In genomic region chr16:81879682-81880081, GRCm38 (mm10) we compare ENCODE assay signal across 27 mouse cellular contexts.
A peak's percentile ranks its signal among the peaks of the same experiment; 100 is the strongest.
DNase-seq lines count a peak whose midpoint lies in the region; ATAC-seq and TF ChIP-seq lines count a peak whose summit lies in the region.
"Had no signal": no experiment of that assay in that cellular context is flagged by ENCODE, and none has a peak within 500 bp of the region (broad histone marks: within the 10 kb centered on the region; RNA-seq: fewer than 3 reads in every experiment).

No protein-coding gene starts in this region.

- no peaks in the 10 kb centered on the region for H3K36me3 ChIP-seq in forebrain, embryonic 14.5 days (ENCODE audit: control insufficient read depth, insufficient read depth, low read length)
- H3K36me3 ChIP-seq in forebrain, embryonic 12.5 days (replicated peaks): no peaks in the 10 kb centered on the region
- H3K36me3 ChIP-seq in midbrain, embryonic 14.5 days (ENCODE audit: control insufficient read depth, insufficient read depth, low read length): no peaks in the 10 kb centered on the region
- H3K36me3 ChIP-seq in midbrain, postnatal 0 days (ENCODE audit: insufficient read depth, low read length): no peaks in the 10 kb centered on the region
- H3K36me3 ChIP-seq in forebrain, embryonic 16.5 days (ENCODE audit: control insufficient read depth, insufficient read depth): no peaks in the 10 kb centered on the region
- H3K36me3 ChIP-seq: embryonic facial prominence, embryonic 10.5 days; embryonic facial prominence, embryonic 13.5 days had no signal

- no peaks in the 10 kb centered on the region for H3K9me3 ChIP-seq in forebrain, embryonic 14.5 days (replicated peaks; ENCODE audit: control insufficient read depth, low read length)
- no peaks in the 10 kb centered on the region for H3K9me3 ChIP-seq in forebrain, embryonic 12.5 days
- H3K9me3 ChIP-seq in midbrain, embryonic 14.5 days (ENCODE audit: control insufficient read depth, low read length): no peaks in the 10 kb centered on the region
- no peaks in the 10 kb centered on the region for H3K9me3 ChIP-seq in midbrain, postnatal 0 days (ENCODE audit: low read length)
- H3K9me3 ChIP-seq in forebrain, embryonic 16.5 days (ENCODE audit: control insufficient read depth, low read length): no peaks in the 10 kb centered on the region
- H3K9me3 ChIP-seq: embryonic facial prominence, embryonic 10.5 days; embryonic facial prominence, embryonic 13.5 days had no signal

- no peak overlapping the region for H3K4me2 ChIP-seq in forebrain, embryonic 14.5 days (ENCODE audit: low read length)
- H3K4me2 ChIP-seq in forebrain, embryonic 12.5 days: no peak overlapping the region
- no peak overlapping the region for H3K4me2 ChIP-seq in midbrain, embryonic 14.5 days (ENCODE audit: low read length)
- H3K4me2 ChIP-seq in midbrain, postnatal 0 days (ENCODE audit: low read depth, low read length, poor library complexity, severe bottlenecking): no peak overlapping the region
- no peak overlapping the region for H3K4me2 ChIP-seq in forebrain, embryonic 16.5 days (ENCODE audit: low read length)
- H3K4me2 ChIP-seq: embryonic facial prominence, embryonic 13.5 days; heart, embryonic 11.5 days; hindbrain, embryonic 14.5 days had no signal

- H3K9ac ChIP-seq in forebrain, embryonic 14.5 days (ENCODE audit: low read length): no peak overlapping the region
- H3K9ac ChIP-seq in forebrain, embryonic 12.5 days: no peak overlapping the region
- no peak overlapping the region for H3K9ac ChIP-seq in midbrain, embryonic 14.5 days (replicated peaks; ENCODE audit: low read length)
- H3K9ac ChIP-seq in midbrain, postnatal 0 days (replicated peaks; ENCODE audit: low read length, poor library complexity, severe bottlenecking): no peak overlapping the region
- H3K9ac ChIP-seq in forebrain, embryonic 16.5 days (replicated peaks; ENCODE audit: low read depth, low read length): no peak overlapping the region
- H3K9ac ChIP-seq: embryonic facial prominence, embryonic 13.5 days; hindbrain, embryonic 14.5 days had no signal

- H3K27ac ChIP-seq in forebrain, embryonic 14.5 days (ENCODE audit: low read depth, low read length): no peak overlapping the region
- no peak overlapping the region for H3K27ac ChIP-seq in forebrain, embryonic 12.5 days
- H3K27ac ChIP-seq in midbrain, embryonic 14.5 days (replicated peaks; ENCODE audit: low read depth, low read length): no peak overlapping the region
- H3K27ac ChIP-seq in midbrain, postnatal 0 days (ENCODE audit: low read depth, low read length): no peak overlapping the region
- H3K27ac ChIP-seq in forebrain, embryonic 16.5 days (ENCODE audit: low read length): no peak overlapping the region
- H3K27ac ChIP-seq: embryonic facial prominence, embryonic 10.5 days; embryonic facial prominence, embryonic 13.5 days; gastrocnemius, adult 2 months; hindbrain, embryonic 14.5 days; hindbrain, postnatal 0 days had no signal

- no peaks in the 10 kb centered on the region for H3K4me1 ChIP-seq in forebrain, embryonic 14.5 days (ENCODE audit: control insufficient read depth, insufficient read depth, low read length)
- H3K4me1 ChIP-seq in forebrain, embryonic 12.5 days: no peaks in the 10 kb centered on the region
- no peaks in the 10 kb centered on the region for H3K4me1 ChIP-seq in midbrain, embryonic 14.5 days (ENCODE audit: control insufficient read depth, insufficient read depth, low read length)
- H3K4me1 ChIP-seq in midbrain, postnatal 0 days (ENCODE audit: insufficient read depth, low read length): no peaks in the 10 kb centered on the region
- no peaks in the 10 kb centered on the region for H3K4me1 ChIP-seq in forebrain, embryonic 16.5 days (replicated peaks; ENCODE audit: control insufficient read depth, insufficient read depth, low read length)
- H3K4me1 ChIP-seq: embryonic facial prominence, embryonic 10.5 days; embryonic facial prominence, embryonic 13.5 days had no signal

- ATAC-seq in forebrain, embryonic 14.5 days: peak; percentile 84; the same call in 1 of the 2 replicates
- no peak for ATAC-seq in forebrain, embryonic 12.5 days (ENCODE audit: low FRiP score)
- no peak for ATAC-seq in midbrain, embryonic 14.5 days (ENCODE audit: low FRiP score, low TSS enrichment)
- no peak for ATAC-seq in midbrain, postnatal 0 days (ENCODE audit: low FRiP score)
- peak; percentile 93 for ATAC-seq in forebrain, embryonic 16.5 days
- ATAC-seq: CD4-positive, CD25-positive, alpha-beta regulatory T cell, adult 4 months; hindbrain, postnatal 0 days; inflammation-experienced regulatory T-cells, adult 6 months; intestine, embryonic 16.5 days had no signal

- no peaks in the 10 kb centered on the region for H3K27me3 ChIP-seq in forebrain, embryonic 14.5 days (replicated peaks; ENCODE audit: control insufficient read depth, insufficient read depth, low read length)
- H3K27me3 ChIP-seq in forebrain, embryonic 12.5 days: no peaks in the 10 kb centered on the region
- no peaks in the 10 kb centered on the region for H3K27me3 ChIP-seq in midbrain, embryonic 14.5 days (ENCODE audit: control insufficient read depth, insufficient read depth, low read length)
- H3K27me3 ChIP-seq in midbrain, postnatal 0 days (ENCODE audit: insufficient read depth, low read length): no peaks in the 10 kb centered on the region
- no peaks in the 10 kb centered on the region for H3K27me3 ChIP-seq in forebrain, embryonic 16.5 days (replicated peaks; ENCODE audit: control insufficient read depth, insufficient read depth, low read length)
- H3K27me3 ChIP-seq: embryonic facial prominence, embryonic 13.5 days had no signal

- TF ChIP-seq CTCF in midbrain, postnatal 0 days (IDR thresholded peaks at IDR 0.05): no peak

- 76% methylated on average over 4 of the region's 4 CpGs for WGBS in forebrain, embryonic 14.5 days
- 91% methylated on average over 4 of the region's 4 CpGs for WGBS in forebrain, embryonic 12.5 days
- 86% methylated on average over 4 of the region's 4 CpGs for WGBS in midbrain, embryonic 14.5 days
- 77% methylated on average over 4 of the region's 4 CpGs for WGBS in midbrain, postnatal 0 days
- 72% methylated on average over 4 of the region's 4 CpGs for WGBS in forebrain, embryonic 16.5 days

- DNase-seq in forebrain, embryonic 14.5 days (ENCODE audit: low spot score): peak; percentile 65
- peak; percentile 8 for DNase-seq in midbrain, embryonic 14.5 days
- DNase-seq in midbrain, postnatal 0 days (ENCODE audit: low spot score): no peak
- no peak for DNase-seq in left cerebral cortex, postnatal 4 days
- no peak for DNase-seq in B cell, adult 2 months
- DNase-seq: adrenal gland, adult 2 months; adrenal gland, postnatal 14 days; cerebellum, adult 11 months; cerebellum, adult 2 months; cerebellum, adult 9-11 months; cerebellum, postnatal 36 days; embryo, embryonic 11 days; gastrocnemius, adult 2 months; gastrocnemius, postnatal 14 days; heart, adult 11 months; kidney, adult 18-20 months had no signal

- H3K4me3 ChIP-seq in forebrain, embryonic 14.5 days (ENCODE audit: low read depth, low read length): no peak overlapping the region
- no peak overlapping the region for H3K4me3 ChIP-seq in forebrain, embryonic 12.5 days (replicated peaks)
- H3K4me3 ChIP-seq in midbrain, embryonic 14.5 days (replicated peaks; ENCODE audit: low read depth, low read length): no peak overlapping the region
- no peak overlapping the region for H3K4me3 ChIP-seq in midbrain, postnatal 0 days (ENCODE audit: low read depth, low read length)
- no peak overlapping the region for H3K4me3 ChIP-seq in forebrain, embryonic 16.5 days (replicated peaks; ENCODE audit: low read length)
- H3K4me3 ChIP-seq: embryonic facial prominence, embryonic 10.5 days; embryonic facial prominence, embryonic 13.5 days; erythroblast, embryonic 14.5 days; gastrocnemius, adult 2 months had no signal

- intact Hi-C loops in left cerebral cortex, postnatal 4 days (cut with DNase I): no loop called here

Comparison
In these comparisons a context has a peak if more than half of its experiments do, and no peak if none do; other contexts are left out.
1. ATAC-seq: peak in forebrain, embryonic 14.5 days (single experiment) and forebrain, embryonic 16.5 days (single experiment); none in forebrain, embryonic 12.5 days (single experiment), midbrain, embryonic 14.5 days (single experiment) and midbrain, postnatal 0 days (single experiment).
2. DNase-seq: peak in forebrain, embryonic 14.5 days (single experiment) and midbrain, embryonic 14.5 days (single experiment); none in midbrain, postnatal 0 days (single experiment), left cerebral cortex, postnatal 4 days (single experiment) and B cell, adult 2 months (0 of 2).